Mouse (Mus musculus) olfactory bulb, adult 2 months (tissue): Measurements from ENCODE around the gene Igsf9. TPM values are rescaled to one million over a fixed set of nuclear protein-coding genes. Genes with fewer than 3 reads are reported as not detected.

Source experiments
- H3K27ac ChIP-seq: fragments of 200-500 bp; 2 replicates; pipeline ENCODE4 v1.5.1; 2012; ENCODE audit warnings: low read depth, low read length; ENCODE audit not compliant: insufficient read depth
- H3K4me1 ChIP-seq: fragments of 200-500 bp; 2 replicates; pipeline ENCODE4 v1.6.1; 2012; ENCODE audit warnings: low read length; ENCODE audit not compliant: control insufficient read depth, insufficient read depth
- H3K4me3 ChIP-seq: fragments of 200-500 bp; 2 replicates; pipeline ENCODE4 v1.5.1; 2012; ENCODE audit warnings: mild to moderate bottlenecking, low read depth, low read length, moderate library complexity; ENCODE audit not compliant: insufficient read depth
- CTCF ChIP-seq: fragments of 200-500 bp; IDR thresholded peaks from 2 replicates; pipeline ENCODE4 v1.5.1; 2012; ENCODE audit warnings: low read depth, mild to moderate bottlenecking, low read length, moderate library complexity; ENCODE audit not compliant: insufficient read depth
- POLR2A ChIP-seq: fragments of 200-500 bp; IDR thresholded peaks from 2 replicates; pipeline ENCODE4 v1.6.1; 2012; ENCODE audit warnings: mild to moderate bottlenecking, low read depth, low read length, moderate library complexity; ENCODE audit not compliant: insufficient read depth
- WGBS: fragments of 180-500 bp; shearing (Covaris S2); methylation state at CpG from one replicate; pipeline ENCODE4 v1.1.7; 2018; 5-methylcytosine and 5-hydroxymethylcytosine counted together
- polyA plus RNA-seq: library from polyadenylated mRNA; stranded (reverse); fragments of >200 nt; gene quantifications from 2 replicates; pipeline ENCODE4 v1.2.4, GENCODE M21; 2012; ENCODE audit warnings: low replicate concordance; ENCODE audit not compliant: missing spikeins, insufficient read depth, insufficient read length

The Igsf9 gene
- polyA plus RNA-seq, 1 experiment = not detected

- Histone ChIP-seq H3K4me3 (no peak overlapping the region), H3K4me1 (peaks cover 8% of the 10 kb centered on the region), H3K27ac (no peak overlapping the region)
- TF ChIP-seq CTCF (no peak), POLR2A (no peak)
- WGBS = 76% methylated on average over 2 of the region's 2 CpGs
Measured at GRCm38 (mm10) chr1:172508172-172508571, 26.6 kb downstream of the Igsf9 start.

GRCm38 (mm10) chr1:172509235-172509634 is 27.6 kb downstream of the Igsf9 start:
- Histone ChIP-seq H3K27ac (no peak overlapping the region), H3K4me3 (no peak overlapping the region), H3K4me1 (peaks cover 9% of the 10 kb centered on the region)
- 78% methylated on average over 5 of the region's 5 CpGs for WGBS
- TF ChIP-seq CTCF (no peak), POLR2A (no peak)

GRCm38 (mm10) chr1:172509983-172510382 is 28.4 kb downstream of the Igsf9 start:
- no peak for TF ChIP-seq CTCF
- no peak for TF ChIP-seq POLR2A
- Histone ChIP-seq H3K4me3 (no peak overlapping the region), H3K27ac (no peak overlapping the region), H3K4me1 (peaks cover 11% of the 10 kb centered on the region)
- 61% methylated on average over 8 of the region's 8 CpGs for WGBS

GRCm38 (mm10) chr1:172510421-172510972 is 28.9 kb downstream of the Igsf9 start:
- Histone ChIP-seq H3K4me1 (peaks cover 11% of the 10 kb centered on the region), H3K27ac (no peak overlapping the region), H3K4me3 (no peak overlapping the region)
- WGBS = 47% methylated on average over 13 of the region's 13 CpGs
- no peak for TF ChIP-seq CTCF
- TF ChIP-seq POLR2A = no peak

- 0 out of 2 replicates have a peak overlapping the region, but pooled peaks have one; percentile 5 for H3K4me3 ChIP-seq
- TF ChIP-seq POLR2A = no peak
- no peak for TF ChIP-seq CTCF
- 40% methylated on average over 13 of the region's 13 CpGs for WGBS
- H3K4me1 ChIP-seq = peaks cover 11% of the 10 kb centered on the region
- no peak overlapping the region for H3K27ac ChIP-seq
Measured at GRCm38 (mm10) chr1:172512962-172513361, 31.4 kb downstream of the Igsf9 start.

GRCm38 (mm10) chr1:172513525-172514212 is 32.1 kb downstream of the Igsf9 start:
- Histone ChIP-seq H3K27ac (no peak overlapping the region), H3K4me1 (peaks cover 11% of the 10 kb centered on the region), H3K4me3 (no peak overlapping the region)
- WGBS = 73% methylated on average over 17 of the region's 17 CpGs
- no peak for TF ChIP-seq CTCF
- TF ChIP-seq POLR2A = no peak

GRCm38 (mm10) chr1:172514213-172514529 is 32.6 kb downstream of the Igsf9 start:
- H3K4me1 ChIP-seq = peaks cover 11% of the 10 kb centered on the region
- H3K27ac ChIP-seq = no peak overlapping the region
- WGBS = 66% methylated on average over 4 of the region's 4 CpGs
- no peak overlapping the region for H3K4me3 ChIP-seq
- no peak for TF ChIP-seq POLR2A
- TF ChIP-seq CTCF = no peak

DNA sequence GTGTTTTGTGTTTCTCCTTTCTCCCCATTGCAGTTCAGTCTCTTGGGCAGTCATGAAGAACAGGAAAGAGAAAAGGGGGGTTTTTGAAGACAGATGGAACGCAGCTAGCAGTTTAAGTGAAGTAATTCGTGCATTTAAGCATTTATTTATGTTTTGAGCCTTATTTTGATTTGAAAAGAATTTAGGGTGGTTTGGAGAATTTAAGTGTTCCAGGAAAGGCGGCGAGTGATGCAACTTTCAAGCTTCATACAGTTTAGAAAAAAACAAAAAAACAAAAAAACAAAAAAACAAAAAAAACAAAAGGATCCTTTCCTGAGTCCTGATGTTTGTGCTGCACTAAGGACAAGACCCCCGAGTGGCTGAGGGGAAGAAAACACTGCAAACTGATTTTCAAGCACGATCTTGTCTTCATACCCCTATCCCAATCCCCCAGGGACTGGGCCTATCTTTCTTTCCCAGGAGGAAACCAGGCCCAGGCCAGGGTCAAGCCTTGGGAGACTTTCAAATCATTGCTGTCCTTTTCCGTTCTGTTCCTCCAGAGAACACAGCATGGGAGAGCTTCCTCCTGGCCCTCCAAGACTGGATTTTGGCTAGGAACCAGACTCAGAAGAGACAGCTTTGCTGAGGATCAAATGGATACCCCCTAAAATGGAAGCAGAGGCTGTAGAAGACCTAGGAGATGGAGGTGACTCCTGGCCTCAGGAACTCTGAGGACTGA is 33.1 kb downstream of the Igsf9 start:
- peaks cover 12% of the 10 kb centered on the region for H3K4me1 ChIP-seq
- no peak for TF ChIP-seq CTCF
- TF ChIP-seq POLR2A = no peak
- no peak overlapping the region for H3K4me3 ChIP-seq
- no peak overlapping the region for H3K27ac ChIP-seq
- 89% methylated on average over 7 of the region's 7 CpGs for WGBS

- no peak for TF ChIP-seq POLR2A
- no peak for TF ChIP-seq CTCF
- 93% methylated on average over 1 of the region's 1 CpGs for WGBS
- H3K27ac ChIP-seq = no peak overlapping the region
- H3K4me1 ChIP-seq = peaks cover 12% of the 10 kb centered on the region
- H3K4me3 ChIP-seq = no peak overlapping the region
Measured at GRCm38 (mm10) chr1:172515396-172515795, 33.8 kb downstream of the Igsf9 start.
